Mouse (Mus musculus): ENCODE results near the gene Ncbp3.

Ncbp3 gene

GRCm38 (mm10) chr11:73030821-73031498, 16.6 kb upstream of the Ncbp3 start:
- no peak for DNase-seq (ENCODE audit: low read depth, low spot score)

GRCm38 (mm10) chr11:73031536-73031935, 16.0 kb upstream of the Ncbp3 start:
- DNase-seq (ENCODE audit: low read depth, low spot score), result no peak

GRCm38 (mm10) chr11:73036077-73036476, 11.5 kb upstream of the Ncbp3 start:
- DNase-seq (ENCODE audit: low read depth, low spot score), result no peak

GRCm38 (mm10) chr11:73036889-73037288, 10.7 kb upstream of the Ncbp3 start:
- DNase-seq (ENCODE audit: low read depth, low spot score), result peak; percentile 89

- DNase-seq (ENCODE audit: low read depth, low spot score), result peak; percentile 87
Measured at GRCm38 (mm10) chr11:73037691-73038090, 9.9 kb upstream of the Ncbp3 start.

- peak; percentile 74 for DNase-seq (ENCODE audit: low read depth, low spot score)
Measured at GRCm38 (mm10) chr11:73039102-73039799, 8.3 kb upstream of the Ncbp3 start.

- no peak for DNase-seq (ENCODE audit: low read depth, low spot score)
Measured at GRCm38 (mm10) chr11:73044229-73044755, 3.3 kb upstream of the Ncbp3 start.

GRCm38 (mm10) chr11:73044789-73045188, 2.8 kb upstream of the Ncbp3 start:
- peak; percentile 41 for DNase-seq (ENCODE audit: low read depth, low spot score)

GRCm38 (mm10) chr11:73048030-73048876, 670 bp downstream of the Ncbp3 start:
- DNase-seq (ENCODE audit: low read depth, low spot score), result peak; percentile 78

- peak; percentile 62 for DNase-seq (ENCODE audit: low read depth, low spot score)
Measured at GRCm38 (mm10) chr11:73049335-73049734, 1.8 kb downstream of the Ncbp3 start.

- DNase-seq (ENCODE audit: low read depth, low spot score), result no peak
Measured at GRCm38 (mm10) chr11:73052795-73053194, 5.2 kb downstream of the Ncbp3 start.

- no peak for DNase-seq (ENCODE audit: low read depth, low spot score)
Measured at GRCm38 (mm10) chr11:73057701-73058100, 10.1 kb downstream of the Ncbp3 start.

GRCm38 (mm10) chr11:73059630-73060029, 12.0 kb downstream of the Ncbp3 start:
- no peak for DNase-seq (ENCODE audit: low read depth, low spot score)

- DNase-seq (ENCODE audit: low read depth, low spot score), result no peak
Measured at GRCm38 (mm10) chr11:73061413-73061812, 13.8 kb downstream of the Ncbp3 start.

GRCm38 (mm10) chr11:73071839-73072238, 24.3 kb downstream of the Ncbp3 start:
- peak; percentile 44 for DNase-seq (ENCODE audit: low read depth, low spot score)

GRCm38 (mm10) chr11:73076295-73076694, 28.7 kb downstream of the Ncbp3 start:
- no peak for DNase-seq (ENCODE audit: low read depth, low spot score)

GRCm38 (mm10) chr11:73076733-73077132, 29.1 kb downstream of the Ncbp3 start:
- DNase-seq (ENCODE audit: low read depth, low spot score), result no peak

GRCm38 (mm10) chr11:73077211-73077720, 29.7 kb downstream of the Ncbp3 start:
- DNase-seq (ENCODE audit: low read depth, low spot score), result no peak

- no peak for DNase-seq (ENCODE audit: low read depth, low spot score)
Measured at GRCm38 (mm10) chr11:73078615-73079014, 31.0 kb downstream of the Ncbp3 start.

- DNase-seq (ENCODE audit: low read depth, low spot score), result no peak
Measured at GRCm38 (mm10) chr11:73080306-73080705, 32.7 kb downstream of the Ncbp3 start.

GRCm38 (mm10) chr11:73084303-73084702, 36.7 kb downstream of the Ncbp3 start:
- DNase-seq (ENCODE audit: low read depth, low spot score), result peak; percentile 74

GRCm38 (mm10) chr11:73084804-73085231, 37.2 kb downstream of the Ncbp3 start:
- DNase-seq (ENCODE audit: low read depth, low spot score), result no peak
